Mouse (Mus musculus): Measurements from ENCODE around the gene CN725425.

GRCm38 (mm10) chr15:91161153-91161552 lies 38.1 kb upstream of the CN725425 start:
- no peak for TF ChIP-seq CTCF (conservative IDR thresholded peaks at IDR 0.05; ENCODE audit: low read length)
- no peak for TF ChIP-seq POU5F1 (IDR thresholded peaks at IDR 0.05; ENCODE audit: borderline replicate concordance, low read length)
